Mouse (Mus musculus): ENCODE data around the gene Chrna9.
"Not testable (repeated sequence)": the region's sequence is repeated elsewhere in the genome, so short reads cannot be mapped to it uniquely, and the experiment has no call there.

The Chrna9 gene

GRCm38 (mm10) chr5:65958597-65958996, 23.9 kb downstream of the Chrna9 start:
- DNase-seq (ENCODE audit: low spot score), result peak; percentile 57

- no peak for DNase-seq (ENCODE audit: low spot score)
Measured at GRCm38 (mm10) chr5:65959893-65960596, 25.3 kb downstream of the Chrna9 start.

GRCm38 (mm10) chr5:65960597-65960950, 25.9 kb downstream of the Chrna9 start:
- no peak for DNase-seq (ENCODE audit: low spot score)

GRCm38 (mm10) chr5:65963291-65963690, 28.6 kb downstream of the Chrna9 start:
- no peak for DNase-seq (ENCODE audit: low spot score)

- no peak for DNase-seq (ENCODE audit: low spot score)
Measured at GRCm38 (mm10) chr5:65965771-65966279, 31.1 kb downstream of the Chrna9 start.

GRCm38 (mm10) chr5:65967091-65967490, 32.4 kb downstream of the Chrna9 start:
- DNase-seq (ENCODE audit: low spot score), result no peak

- no peak for DNase-seq (ENCODE audit: low spot score)
Measured at GRCm38 (mm10) chr5:65968004-65968403, 33.3 kb downstream of the Chrna9 start.

- no peak for DNase-seq (ENCODE audit: low spot score)
Measured at GRCm38 (mm10) chr5:65973189-65973588, 38.5 kb downstream of the Chrna9 start.

GRCm38 (mm10) chr5:65975731-65976130, 41.0 kb downstream of the Chrna9 start:
- no peak for DNase-seq (ENCODE audit: low spot score)

- DNase-seq (ENCODE audit: low spot score), result no peak
Measured at GRCm38 (mm10) chr5:65986426-65986825, 51.7 kb downstream of the Chrna9 start.

GRCm38 (mm10) chr5:65987004-65987403, 52.3 kb downstream of the Chrna9 start:
- DNase-seq (ENCODE audit: low spot score), result not testable (repeated sequence)

GRCm38 (mm10) chr5:65991191-65991590, 56.5 kb downstream of the Chrna9 start:
- DNase-seq (ENCODE audit: low spot score), result no peak

- DNase-seq (ENCODE audit: low spot score), result no peak
Measured at GRCm38 (mm10) chr5:65994643-65995042, 59.9 kb downstream of the Chrna9 start.

- no peak for DNase-seq (ENCODE audit: low spot score)
Measured at GRCm38 (mm10) chr5:65997813-65998212, 63.1 kb downstream of the Chrna9 start.

- no peak for DNase-seq (ENCODE audit: low spot score)
Measured at GRCm38 (mm10) chr5:65999106-65999505, 64.4 kb downstream of the Chrna9 start.

- no peak for DNase-seq (ENCODE audit: low spot score)
Measured at GRCm38 (mm10) chr5:66000074-66000473, 65.4 kb downstream of the Chrna9 start.

GRCm38 (mm10) chr5:66000567-66001125, 65.9 kb downstream of the Chrna9 start:
- no peak for DNase-seq (ENCODE audit: low spot score)

- DNase-seq (ENCODE audit: low spot score), result no peak
Measured at GRCm38 (mm10) chr5:66001232-66001631, 66.5 kb downstream of the Chrna9 start.

- DNase-seq (ENCODE audit: low spot score), result no peak
Measured at GRCm38 (mm10) chr5:66004134-66004925, 69.6 kb downstream of the Chrna9 start, which contains the start of gene 9130230L23Rik. 9130230L23Rik (minus strand) TSS chr5:66004285.

GRCm38 (mm10) chr5:66005041-66005678, 70.4 kb downstream of the Chrna9 start:
- no peak for DNase-seq (ENCODE audit: low spot score)

GRCm38 (mm10) chr5:66008245-66008967, 73.7 kb downstream of the Chrna9 start:
- no peak for DNase-seq (ENCODE audit: low spot score)

- DNase-seq (ENCODE audit: low spot score), result no peak
Measured at GRCm38 (mm10) chr5:66013999-66014398, 79.3 kb downstream of the Chrna9 start.
